Mouse (Mus musculus): ENCODE results near the gene Pga5. TPM values are rescaled to one million over a fixed set of nuclear protein-coding genes. Genes with fewer than 3 reads are reported as not detected.

The Pga5 gene
- polyA plus RNA-seq, 1 experiment = not detected

- Histone ChIP-seq H3K27ac (ENCODE audit: insufficient read depth, low read length) (peak overlapping the region; percentile 41), H3K27me3 (ENCODE audit: control insufficient read depth, insufficient read depth, low read length) (no peaks in the 10 kb centered on the region), H3K4me3 (replicated peaks; ENCODE audit: insufficient read depth, low read depth, low read length) (no peak overlapping the region), H3K4me1 (ENCODE audit: control insufficient read depth, insufficient read depth, low read length) (peaks cover 58% of the 10 kb centered on the region)
- 35% methylated on average over 7 of the region's 7 CpGs for WGBS
- TF ChIP-seq CTCF (IDR thresholded peaks at IDR 0.05; ENCODE audit: borderline replicate concordance, insufficient read depth, low read depth, low read length) (no peak), POLR2A (IDR thresholded peaks at IDR 0.05; ENCODE audit: borderline replicate concordance, insufficient read depth, low read length) (no peak)
- peak; percentile 48 to 59 for DNase-seq
These were observed 40.4 kb upstream of the Pga5 start for GRCm38 (mm10) chr19:10718251-10718775.

GRCm38 (mm10) chr19:10715476-10715875, 37.6 kb upstream of the Pga5 start:
- Histone ChIP-seq H3K4me1 (ENCODE audit: control insufficient read depth, insufficient read depth, low read length) (peaks cover 49% of the 10 kb centered on the region), H3K4me3 (replicated peaks; ENCODE audit: insufficient read depth, low read depth, low read length) (no peak overlapping the region), H3K27ac (ENCODE audit: insufficient read depth, low read length) (peak overlapping the region; percentile 92), H3K27me3 (ENCODE audit: control insufficient read depth, insufficient read depth, low read length) (no peaks in the 10 kb centered on the region)
- DNase-seq = no peak
- whole genome bisulfite sequencing = 58% methylated on average over 6 of the region's 6 CpGs
- TF ChIP-seq POLR2A (IDR thresholded peaks at IDR 0.05; ENCODE audit: borderline replicate concordance, insufficient read depth, low read length) (no peak), CTCF (IDR thresholded peaks at IDR 0.05; ENCODE audit: borderline replicate concordance, insufficient read depth, low read depth, low read length) (no peak)

GRCm38 (mm10) chr19:10714682-10715475, 37.0 kb upstream of the Pga5 start:
- DNase-seq = peak; percentile 89 to 90
- H3K27ac ChIP-seq (ENCODE audit: insufficient read depth, low read length) = peak overlapping the region; percentile 92
- TF ChIP-seq CTCF (IDR thresholded peaks at IDR 0.05; ENCODE audit: borderline replicate concordance, insufficient read depth, low read depth, low read length) (peak; percentile 94), POLR2A (IDR thresholded peaks at IDR 0.05; ENCODE audit: borderline replicate concordance, insufficient read depth, low read length) (no peak)
- H3K27me3 ChIP-seq (ENCODE audit: control insufficient read depth, insufficient read depth, low read length) = no peaks in the 10 kb centered on the region
- peaks cover 49% of the 10 kb centered on the region for H3K4me1 ChIP-seq (ENCODE audit: control insufficient read depth, insufficient read depth, low read length)
- no peak overlapping the region for H3K4me3 ChIP-seq (replicated peaks; ENCODE audit: insufficient read depth, low read depth, low read length)
- 10% methylated on average over 4 of the region's 4 CpGs for WGBS

- peak in 1 of 2 experiments; percentile 19 for DNase-seq
- Histone ChIP-seq H3K4me3 (replicated peaks; ENCODE audit: insufficient read depth, low read depth, low read length) (no peak overlapping the region), H3K4me1 (ENCODE audit: control insufficient read depth, insufficient read depth, low read length) (peaks cover 46% of the 10 kb centered on the region), H3K27me3 (ENCODE audit: control insufficient read depth, insufficient read depth, low read length) (no peaks in the 10 kb centered on the region), H3K27ac (ENCODE audit: insufficient read depth, low read length) (no peak overlapping the region)
- TF ChIP-seq CTCF (IDR thresholded peaks at IDR 0.05; ENCODE audit: borderline replicate concordance, insufficient read depth, low read depth, low read length) (no peak), POLR2A (IDR thresholded peaks at IDR 0.05; ENCODE audit: borderline replicate concordance, insufficient read depth, low read length) (no peak)
- WGBS = 84% methylated on average over 6 of the region's 6 CpGs
These were observed 36.3 kb upstream of the Pga5 start for GRCm38 (mm10) chr19:10714168-10714567.

GRCm38 (mm10) chr19:10713551-10713950, 35.7 kb upstream of the Pga5 start:
- Histone ChIP-seq H3K27me3 (ENCODE audit: control insufficient read depth, insufficient read depth, low read length) (no peaks in the 10 kb centered on the region), H3K4me3 (replicated peaks; ENCODE audit: insufficient read depth, low read depth, low read length) (no peak overlapping the region), H3K4me1 (ENCODE audit: control insufficient read depth, insufficient read depth, low read length) (peaks cover 48% of the 10 kb centered on the region), H3K27ac (ENCODE audit: insufficient read depth, low read length) (no peak overlapping the region)
- WGBS = 85% methylated on average over 10 of the region's 10 CpGs
- DNase-seq = peak in 1 of 2 experiments; percentile 12
- no peak for TF ChIP-seq POLR2A (IDR thresholded peaks at IDR 0.05; ENCODE audit: borderline replicate concordance, insufficient read depth, low read length)

- no peak for DNase-seq
- peaks cover 48% of the 10 kb centered on the region for H3K4me1 ChIP-seq (ENCODE audit: control insufficient read depth, insufficient read depth, low read length)
- no peak overlapping the region for H3K4me3 ChIP-seq (replicated peaks; ENCODE audit: insufficient read depth, low read depth, low read length)
- no peak for TF ChIP-seq CTCF (IDR thresholded peaks at IDR 0.05; ENCODE audit: borderline replicate concordance, insufficient read depth, low read depth, low read length)
- TF ChIP-seq POLR2A (IDR thresholded peaks at IDR 0.05; ENCODE audit: borderline replicate concordance, insufficient read depth, low read length) = no peak
- no peak overlapping the region for H3K27ac ChIP-seq (ENCODE audit: insufficient read depth, low read length)
- no peaks in the 10 kb centered on the region for H3K27me3 ChIP-seq (ENCODE audit: control insufficient read depth, insufficient read depth, low read length)
- WGBS = 98% methylated on average over 12 of the region's 12 CpGs
These were observed 34.8 kb upstream of the Pga5 start for GRCm38 (mm10) chr19:10712646-10713045.

- WGBS = 90% methylated on average over 7 of the region's 7 CpGs
These were observed 34.3 kb upstream of the Pga5 start for GRCm38 (mm10) chr19:10712194-10712593.

GRCm38 (mm10) chr19:10710751-10711150, 32.9 kb upstream of the Pga5 start:
- no peaks in the 10 kb centered on the region for H3K27me3 ChIP-seq (ENCODE audit: control insufficient read depth, insufficient read depth, low read length)
- TF ChIP-seq POLR2A (IDR thresholded peaks at IDR 0.05; ENCODE audit: borderline replicate concordance, insufficient read depth, low read length) (no peak), CTCF (IDR thresholded peaks at IDR 0.05; ENCODE audit: borderline replicate concordance, insufficient read depth, low read depth, low read length) (no peak)
- H3K27ac ChIP-seq (ENCODE audit: insufficient read depth, low read length) = peak overlapping the region; percentile 97
- no peak overlapping the region for H3K4me3 ChIP-seq (replicated peaks; ENCODE audit: insufficient read depth, low read depth, low read length)
- DNase-seq = no peak
- H3K4me1 ChIP-seq (ENCODE audit: control insufficient read depth, insufficient read depth, low read length) = peaks cover 58% of the 10 kb centered on the region
- WGBS = 38% methylated on average over 4 of the region's 4 CpGs

More at GRCm38 (mm10) chr19:10712194-10712593, 34.3 kb upstream of the Pga5 start:
- Histone ChIP-seq H3K4me3 (replicated peaks; ENCODE audit: insufficient read depth, low read depth, low read length) (no peak overlapping the region), H3K27ac (ENCODE audit: insufficient read depth, low read length) (no peak overlapping the region), H3K4me1 (ENCODE audit: control insufficient read depth, insufficient read depth, low read length) (peaks cover 53% of the 10 kb centered on the region), H3K27me3 (ENCODE audit: control insufficient read depth, insufficient read depth, low read length) (no peaks in the 10 kb centered on the region)
- TF ChIP-seq CTCF (IDR thresholded peaks at IDR 0.05; ENCODE audit: borderline replicate concordance, insufficient read depth, low read depth, low read length) (no peak), POLR2A (IDR thresholded peaks at IDR 0.05; ENCODE audit: borderline replicate concordance, insufficient read depth, low read length) (no peak)
- DNase-seq = peak in 1 of 2 experiments; percentile 8
